8 mouse cellular contexts compared by ENCODE assay signal in genomic region chr9:103363730-103364417, GRCm38 (mm10). TPM values are rescaled to one million over a fixed set of nuclear protein-coding genes. Genes with fewer than 3 reads are reported as not detected.
DNase-seq lines count a peak whose midpoint lies in the region; ATAC-seq and TF ChIP-seq lines count a peak whose summit lies in the region.

No protein-coding gene starts in this region.

- no peak for TF ChIP-seq POLR2A in ES-Bruce4 (IDR thresholded peaks at IDR 0.05; ENCODE audit: insufficient read depth, low read length)

- no peaks in the 10 kb centered on the region for H3K4me1 ChIP-seq in ES-Bruce4 (ENCODE audit: control insufficient read depth, insufficient read depth, low read length)
- peaks cover 3% of the 10 kb centered on the region for H3K4me1 ChIP-seq in embryonic facial prominence, embryonic 11.5 days (ENCODE audit: control insufficient read depth, insufficient read depth, low read length)
- H3K4me1 ChIP-seq in hindbrain, embryonic 16.5 days (ENCODE audit: control insufficient read depth, insufficient read depth, low read depth, low read length), result peaks cover 18% of the 10 kb centered on the region
- peaks cover 61% of the 10 kb centered on the region for H3K4me1 ChIP-seq in liver, embryonic 13.5 days (replicated peaks)
- H3K4me1 ChIP-seq in neural tube, embryonic 15.5 days, result peaks cover 30% of the 10 kb centered on the region

- H3K4me2 ChIP-seq in embryonic facial prominence, embryonic 11.5 days (ENCODE audit: low read depth, low read length), result peak overlapping the region; percentile 78
- peak overlapping the region; percentile 84 for H3K4me2 ChIP-seq in hindbrain, embryonic 16.5 days (ENCODE audit: low read length)
- peak overlapping the region; percentile 99 for H3K4me2 ChIP-seq in liver, embryonic 13.5 days
- H3K4me2 ChIP-seq in neural tube, embryonic 15.5 days, result peak overlapping the region; percentile 80

- no peak for TF ChIP-seq EP300 in ES-Bruce4 (IDR thresholded peaks at IDR 0.05; ENCODE audit: insufficient read depth, low read depth, low read length)

- peaks cover 43% of the 10 kb centered on the region for H3K36me3 ChIP-seq in ES-Bruce4 (ENCODE audit: control insufficient read depth, insufficient read depth, low read length, poor library complexity, severe bottlenecking)
- H3K36me3 ChIP-seq in embryonic facial prominence, embryonic 11.5 days (replicated peaks; ENCODE audit: control insufficient read depth, insufficient read depth, low read depth, low read length), result peaks cover 5% of the 10 kb centered on the region; the same call in 1 of the 2 replicates
- peaks cover 7% of the 10 kb centered on the region; the same call in 1 of the 2 replicates for H3K36me3 ChIP-seq in hindbrain, embryonic 16.5 days (ENCODE audit: control insufficient read depth, insufficient read depth, low read length)
- peaks cover 29% of the 10 kb centered on the region for H3K36me3 ChIP-seq in liver, embryonic 13.5 days
- H3K36me3 ChIP-seq in neural tube, embryonic 15.5 days, result 0 out of 2 replicates have a peak, but pooled peaks cover 7% of the 10 kb centered on the region

- under 1% methylated on average over 21 of the region's 21 CpGs for WGBS in embryonic facial prominence, embryonic 11.5 days
- 2% methylated on average over 21 of the region's 21 CpGs for WGBS in hindbrain, embryonic 16.5 days
- under 1% methylated on average over 21 of the region's 21 CpGs for WGBS in liver, embryonic 13.5 days (ENCODE audit: insufficient replicate concordance)
- 2% methylated on average over 21 of the region's 21 CpGs for WGBS in neural tube, embryonic 15.5 days

- peak overlapping the region; percentile 100 for H3K4me3 ChIP-seq in ES-Bruce4 (ENCODE audit: low read depth, low read length)
- H3K4me3 ChIP-seq in embryonic facial prominence, embryonic 11.5 days (ENCODE audit: low read depth, low read length), result peak overlapping the region; percentile 91
- H3K4me3 ChIP-seq in hindbrain, embryonic 16.5 days (ENCODE audit: low read length), result peak overlapping the region; percentile 90
- peak overlapping the region; percentile 90 for H3K4me3 ChIP-seq in liver, embryonic 13.5 days (replicated peaks)
- H3K4me3 ChIP-seq in neural tube, embryonic 15.5 days (replicated peaks), result peak overlapping the region; percentile 91

- H3K27ac ChIP-seq in ES-Bruce4 (ENCODE audit: insufficient read depth, low read length), result peak overlapping the region; percentile 60; the same call in 1 of the 2 replicates
- no peak overlapping the region for H3K27ac ChIP-seq in embryonic facial prominence, embryonic 11.5 days (replicated peaks; ENCODE audit: low read depth, low read length)
- H3K27ac ChIP-seq in hindbrain, embryonic 16.5 days (ENCODE audit: low read depth, low read length), result peak overlapping the region; percentile 98
- peak overlapping the region; percentile 97 for H3K27ac ChIP-seq in liver, embryonic 13.5 days
- H3K27ac ChIP-seq in neural tube, embryonic 15.5 days (replicated peaks), result peak overlapping the region; percentile 97; the same call in 1 of the 2 replicates

- H3K9me3 ChIP-seq in ES-Bruce4 (replicated peaks; ENCODE audit: control insufficient read depth, insufficient read depth, low read length, poor library complexity, severe bottlenecking), result no peaks in the 10 kb centered on the region
- no peaks in the 10 kb centered on the region for H3K9me3 ChIP-seq in embryonic facial prominence, embryonic 11.5 days (replicated peaks; ENCODE audit: control insufficient read depth, low read length)
- H3K9me3 ChIP-seq in hindbrain, embryonic 16.5 days (ENCODE audit: control insufficient read depth, low read length), result no peaks in the 10 kb centered on the region
- no peaks in the 10 kb centered on the region for H3K9me3 ChIP-seq in liver, embryonic 13.5 days (replicated peaks)
- H3K9me3 ChIP-seq in neural tube, embryonic 15.5 days (replicated peaks), result no peaks in the 10 kb centered on the region

- H3K27me3 ChIP-seq in ES-Bruce4 (ENCODE audit: control insufficient read depth, insufficient read depth, low read length, poor library complexity, severe bottlenecking), result no peaks in the 10 kb centered on the region
- no peaks in the 10 kb centered on the region for H3K27me3 ChIP-seq in embryonic facial prominence, embryonic 11.5 days (ENCODE audit: control insufficient read depth, insufficient read depth, low read length)
- no peaks in the 10 kb centered on the region for H3K27me3 ChIP-seq in hindbrain, embryonic 16.5 days (replicated peaks; ENCODE audit: control insufficient read depth, insufficient read depth, low read length)
- no peaks in the 10 kb centered on the region for H3K27me3 ChIP-seq in liver, embryonic 13.5 days
- no peaks in the 10 kb centered on the region for H3K27me3 ChIP-seq in neural tube, embryonic 15.5 days (replicated peaks)

- peak; percentile 38 for DNase-seq in adrenal gland, adult 2 months
- DNase-seq in adrenal gland, adult 18-20 months (ENCODE audit: low spot score in 2 of 2), result no peak
- DNase-seq in embryonic facial prominence, embryonic 11.5 days (ENCODE audit: low spot score), result peak; percentile 64
- DNase-seq in liver, embryonic 13.5 days, result no peak

- peak overlapping the region; percentile 98 for H3K9ac ChIP-seq in ES-Bruce4 (ENCODE audit: low read depth, poor library complexity, severe bottlenecking)
- H3K9ac ChIP-seq in embryonic facial prominence, embryonic 11.5 days (replicated peaks; ENCODE audit: low read length), result peak overlapping the region; percentile 95
- peak overlapping the region; percentile 94 for H3K9ac ChIP-seq in hindbrain, embryonic 16.5 days (ENCODE audit: low read depth, low read length)
- H3K9ac ChIP-seq in liver, embryonic 13.5 days, result peak overlapping the region; percentile 96
- peak overlapping the region; percentile 93 for H3K9ac ChIP-seq in neural tube, embryonic 15.5 days (replicated peaks)

- TF ChIP-seq CTCF in ES-Bruce4 (IDR thresholded peaks at IDR 0.05; ENCODE audit: low read depth, low read length), result no peak

- no peak for ATAC-seq in embryonic facial prominence, embryonic 11.5 days (replicated peaks; ENCODE audit: insufficient number of reproducible peaks, low FRiP score, low TSS enrichment, low read depth)
- no peak for ATAC-seq in hindbrain, embryonic 16.5 days
- ATAC-seq in liver, embryonic 13.5 days (ENCODE audit: low read depth), result no peak
- ATAC-seq in neural tube, embryonic 15.5 days (ENCODE audit: low FRiP score), result no peak
- no peak for ATAC-seq in inflammation-experienced regulatory T-cells, adult 6 months

RNA-seq across cellular contexts. Expression of gene Cdv3, which starts 1.8 kb away (rescaled TPM):
- 100 to 1,000 TPM; 121 to 326 TPM for total RNA-seq in adrenal gland, adult 2 months (2021)
- polyA plus RNA-seq in adrenal gland, adult 2 months (2012; rRNA removed), result 80.4 and 110 TPM in 2 replicates
- 100 to 1,000 TPM; 156 to 299 TPM for total RNA-seq in adrenal gland, adult 18-20 months (2021)
- 348 and 354 TPM in 2 replicates for polyA plus RNA-seq in ES-Bruce4 (2011; ENCODE audit: insufficient read depth, insufficient read length, low read depth, missing spikeins)
- 142 and 147 TPM in 2 replicates for polyA plus RNA-seq in embryonic facial prominence, embryonic 11.5 days (2014; fragmentation: Nextera tagmentation; extraction: Ambion mirVana)
- 78.5 and 91.0 TPM in 2 replicates for polyA plus RNA-seq in hindbrain, embryonic 16.5 days (2015; fragmentation: Nextera tagmentation; extraction: Ambion mirVana)
- 60.4 and 75.0 TPM in 2 replicates for polyA plus RNA-seq in liver, embryonic 13.5 days (2015; fragmentation: Nextera tagmentation; extraction: Ambion mirVana)
- polyA plus RNA-seq in neural tube, embryonic 15.5 days (2015; fragmentation: Nextera tagmentation; extraction: Ambion mirVana), result 89.9 and 101 TPM in 2 replicates
- polyA plus RNA-seq in inflammation-experienced regulatory T-cells, adult 6 months (2017; shearing (Covaris generic)), result 100 to 1,000 TPM in 1 of 3 experiments, 10 to 100 TPM in 2; 70.3 to 256 (median 81.7) TPM

RNA-seq across cellular contexts. Expression of gene Topbp1, which starts 58.9 kb away (rescaled TPM):
- total RNA-seq in adrenal gland, adult 2 months (2021), result 10 to 100 TPM; 23.2 to 28.9 TPM
- 5.5 and 8.6 TPM in 2 replicates for polyA plus RNA-seq in adrenal gland, adult 2 months (2012; rRNA removed)
- 10 to 100 TPM; 17.7 to 29.2 TPM for total RNA-seq in adrenal gland, adult 18-20 months (2021)
- 163 and 200 TPM in 2 replicates for polyA plus RNA-seq in ES-Bruce4 (2011; ENCODE audit: insufficient read depth, insufficient read length, low read depth, missing spikeins)
- 79.1 and 90.1 TPM in 2 replicates for polyA plus RNA-seq in embryonic facial prominence, embryonic 11.5 days (2014; fragmentation: Nextera tagmentation; extraction: Ambion mirVana)
- 17.6 and 21.4 TPM in 2 replicates for polyA plus RNA-seq in hindbrain, embryonic 16.5 days (2015; fragmentation: Nextera tagmentation; extraction: Ambion mirVana)
- 44.7 and 52.7 TPM in 2 replicates for polyA plus RNA-seq in liver, embryonic 13.5 days (2015; fragmentation: Nextera tagmentation; extraction: Ambion mirVana)
- 17.6 and 31.5 TPM in 2 replicates for polyA plus RNA-seq in neural tube, embryonic 15.5 days (2015; fragmentation: Nextera tagmentation; extraction: Ambion mirVana)
- 10 to 100 TPM; 23.6 to 30.2 (median 29.7) TPM for polyA plus RNA-seq in inflammation-experienced regulatory T-cells, adult 6 months (2017; shearing (Covaris generic))

RNA-seq across cellular contexts. Expression of gene 1300017J02Rik, which starts 59.0 kb away (rescaled TPM):
- 1 to 10 TPM in 1 of 2 experiments, not detected in 1; 1.5 TPM for total RNA-seq in adrenal gland, adult 2 months (2021)
- polyA plus RNA-seq in adrenal gland, adult 2 months (2012; rRNA removed), result 0.24 TPM in 1 of 2 replicates, not detected in the other
- total RNA-seq in adrenal gland, adult 18-20 months (2021), result not detected
- polyA plus RNA-seq in ES-Bruce4 (2011; ENCODE audit: insufficient read depth, insufficient read length, low read depth, missing spikeins), result 2.6 and 4.4 TPM in 2 replicates
- polyA plus RNA-seq in embryonic facial prominence, embryonic 11.5 days (2014; fragmentation: Nextera tagmentation; extraction: Ambion mirVana), result 1.2 and 1.6 TPM in 2 replicates
- 1.0 and 1.4 TPM in 2 replicates for polyA plus RNA-seq in hindbrain, embryonic 16.5 days (2015; fragmentation: Nextera tagmentation; extraction: Ambion mirVana)
- 40.7 and 41.2 TPM in 2 replicates for polyA plus RNA-seq in liver, embryonic 13.5 days (2015; fragmentation: Nextera tagmentation; extraction: Ambion mirVana)
- polyA plus RNA-seq in neural tube, embryonic 15.5 days (2015; fragmentation: Nextera tagmentation; extraction: Ambion mirVana), result 1.5 TPM in 2 replicates
- not detected for polyA plus RNA-seq in inflammation-experienced regulatory T-cells, adult 6 months (2017; shearing (Covaris generic))

Comparison
In these comparisons a context has a peak if more than half of its experiments do, and no peak if none do; other contexts are left out.
1. DNase-seq: peak in adrenal gland, adult 2 months (single experiment) and embryonic facial prominence, embryonic 11.5 days (single experiment); none in adrenal gland, adult 18-20 months (0 of 2) and liver, embryonic 13.5 days (single experiment).
2. Peak in every context shown above with its lines, with median percentiles within 50 percentile points of each other: H3K4me3 ChIP-seq, H3K9ac ChIP-seq and H3K4me2 ChIP-seq.